Mouse (Mus musculus) heart, adult 2 months (tissue): ENCODE data around the gene Rgs3.

Source experiments
- CTCF ChIP-seq: fragments of 200-600 bp; IDR thresholded peaks from 2 replicates; pipeline ENCODE4 v1.8.1; 2022; ENCODE audit warnings: antibody characterized with exemption, mild to moderate bottlenecking, moderate library complexity
- EP300 ChIP-seq: fragments of 200-500 bp; IDR thresholded peaks from 2 replicates; pipeline ENCODE4 v1.6.1; 2011; ENCODE audit warnings: low read depth, low read length, control low read depth; ENCODE audit not compliant: insufficient read depth
- POLR2A ChIP-seq: fragments of 200-500 bp; IDR thresholded peaks from 2 replicates; pipeline ENCODE4 v1.6.1; 2011; ENCODE audit warnings: mild to moderate bottlenecking, low read depth, low read length, control low read depth; ENCODE audit not compliant: insufficient read depth

- TF ChIP-seq CTCF (no peak), POLR2A (no peak), EP300 (no peak)
Measured at GRCm38 (mm10) chr4:62674031-62674995, 114.7 kb downstream of the Rgs3 start.
